Mouse (Mus musculus): ENCODE data around the gene Cdc42bpg.

- TF ChIP-seq POLR2A (IDR thresholded peaks at IDR 0.05; ENCODE audit: low read depth, low read length), result no peak
- no peak for TF ChIP-seq CTCF (conservative IDR thresholded peaks at IDR 0.05 in 1 of 2, IDR thresholded peaks at IDR 0.05 in 1 of 2; ENCODE audit: low read depth in 2 of 2, low read length in 2 of 2)
- no peak for TF ChIP-seq JUND (conservative IDR thresholded peaks at IDR 0.05; ENCODE audit: low read depth, low read length)
- TF ChIP-seq TBP (conservative IDR thresholded peaks at IDR 0.05; ENCODE audit: low read depth, low read length), result no peak
- TF ChIP-seq ZKSCAN1 (IDR thresholded peaks at IDR 0.05; ENCODE audit: borderline replicate concordance, low read depth, low read length), result no peak
- TF ChIP-seq MXI1 (IDR thresholded peaks at IDR 0.05; ENCODE audit: low read depth, low read length), result no peak
- TF ChIP-seq NELFE (IDR thresholded peaks at IDR 0.05; ENCODE audit: low read depth, low read length), result no peak
Measured at GRCm38 (mm10) chr19:6321358-6321757, 15.1 kb downstream of the Cdc42bpg start.
